In genomic region chr8:46616879-46617689, GRCm38 (mm10) we compare ENCODE assay signal across 8 mouse cellular contexts. TPM values are rescaled to one million over a fixed set of nuclear protein-coding genes. Genes with fewer than 3 reads are reported as not detected.
A peak's percentile ranks its signal among the peaks of the same experiment; 100 is the strongest.
DNase-seq lines count a peak whose midpoint lies in the region; ATAC-seq lines count a peak whose summit lies in the region.

TSS of gene Primpol (minus strand) at chr8:46617212.
TSS of gene Casp3 (plus strand) at chr8:46617291.

- peak; percentile 85 for ATAC-seq in inflammation-experienced regulatory T-cells, adult 6 months
- peak; percentile 80 for ATAC-seq in megakaryocyte-erythroid progenitor cell, adult 5-6 weeks (replicated peaks; ENCODE audit: low FRiP score, low TSS enrichment, poor library complexity, severe bottlenecking)

- peak; percentile 96 for DNase-seq in adipocyte (ENCODE audit: low spot score)
- DNase-seq in embryo, embryonic 10 days (ENCODE audit: low spot score) = peak; percentile 97
- DNase-seq in gastrocnemius, postnatal 10 days = peak; percentile 98
- peak; percentile 90 to 96 for DNase-seq in left cerebral cortex, postnatal 10 days (ENCODE audit: extremely low spot score in 1 of 2, low spot score in 2 of 2)
- peak; percentile 89 for DNase-seq in right cerebral cortex, postnatal 25 days
- DNase-seq in urinary bladder, postnatal 4 days (ENCODE audit: low spot score in 2 of 2) = peak; percentile 95 to 96

- intact Hi-C loops in left cerebral cortex, postnatal 10 days (cut with DNase I) = no loop called here

RNA-seq across cellular contexts. Expression of gene Primpol, which starts in this region (rescaled TPM):
- 1 to 10 TPM; 5.1 TPM for total RNA-seq in gastrocnemius, postnatal 10 days (2021)
- polyA plus RNA-seq in inflammation-experienced regulatory T-cells, adult 6 months (2017; shearing (Covaris generic)) = 10 to 100 TPM; 39.6 to 49.3 (median 41.3) TPM
- 1 to 10 TPM; 4.3 to 6.5 TPM for total RNA-seq in left cerebral cortex, postnatal 10 days (2021)
- 18.6 and 22.4 TPM in 2 replicates for total RNA-seq in megakaryocyte-erythroid progenitor cell, adult 5-6 weeks (2014; fragmentation: Nextera tagmentation)
- total RNA-seq in megakaryocyte-erythroid progenitor cell, adult 5-6 weeks (2017) = 10.9 and 16.6 TPM in 2 replicates

RNA-seq across cellular contexts. Expression of gene Casp3, which starts in this region (rescaled TPM):
- total RNA-seq in gastrocnemius, postnatal 10 days (2021) = 10 to 100 TPM; 13.1 to 18.4 TPM
- polyA plus RNA-seq in inflammation-experienced regulatory T-cells, adult 6 months (2017; shearing (Covaris generic)) = 100 to 1,000 TPM in 1 of 3 experiments, 10 to 100 TPM in 2; 46.2 to 129 (median 63.6) TPM
- total RNA-seq in left cerebral cortex, postnatal 10 days (2021) = 10 to 100 TPM; 64.6 to 76.1 TPM
- 281 and 287 TPM in 2 replicates for total RNA-seq in megakaryocyte-erythroid progenitor cell, adult 5-6 weeks (2014; fragmentation: Nextera tagmentation)
- total RNA-seq in megakaryocyte-erythroid progenitor cell, adult 5-6 weeks (2017) = 487 and 511 TPM in 2 replicates

Comparison
In these comparisons a context has a peak if more than half of its experiments do, and no peak if none do; other contexts are left out.
1. Peak in every context shown above with its lines: DNase-seq and ATAC-seq.